Mouse (Mus musculus) embryonic facial prominence, embryonic 14.5 days (tissue): Measurements from ENCODE around the gene Olfr589. TPM values are rescaled to one million over a fixed set of nuclear protein-coding genes. Genes with fewer than 3 reads are reported as not detected.
"Not testable (repeated sequence)": the region's sequence is repeated elsewhere in the genome, so short reads cannot be mapped to it uniquely, and the experiment has no call there.

Source experiments
- ATAC-seq: fragments of 200-750 bp; cut with Nextera tagmentation; 2 replicates; pipeline ENCODE4 v1.8.0; 2017; ENCODE audit warnings: low read depth, moderate number of reproducible peaks, moderate TSS enrichment
- DNase-seq: peaks from one replicate; pipeline ENCODE4 v3.0.0-alpha.2; 2015; ENCODE audit warnings: low spot score
- H3K27ac ChIP-seq: fragments of 300-500 bp; sonication (generic); replicated peaks from 2 replicates; pipeline ENCODE4 v1.5.1; 2014; ENCODE audit warnings: low read depth, mild to moderate bottlenecking, low read length, moderate library complexity
- H3K27me3 ChIP-seq: fragments of 300-500 bp; sonication (generic); replicated peaks from 2 replicates; pipeline ENCODE4 v1.6.1; 2014; ENCODE audit warnings: low read length; ENCODE audit not compliant: control insufficient read depth, insufficient read depth
- H3K36me3 ChIP-seq: fragments of 300-500 bp; sonication (generic); 2 replicates; pipeline ENCODE4 v1.6.1; 2014; ENCODE audit warnings: low read length, mixed read lengths; ENCODE audit not compliant: control insufficient read depth, insufficient read depth
- H3K4me1 ChIP-seq: fragments of 300-500 bp; sonication (generic); 2 replicates; pipeline ENCODE4 v1.6.1; 2014; ENCODE audit warnings: antibody characterized with exemption, low read length; ENCODE audit not compliant: control insufficient read depth, insufficient read depth
- H3K4me2 ChIP-seq: fragments of 300-500 bp; sonication (generic); 2 replicates; pipeline ENCODE4 v1.6.1; 2014; ENCODE audit warnings: low read depth, mild to moderate bottlenecking, low read length, moderate library complexity, mixed read lengths
- H3K4me3 ChIP-seq: fragments of 300-500 bp; sonication (generic); 2 replicates; pipeline ENCODE4 v1.5.1; 2014; ENCODE audit warnings: low read depth, mild to moderate bottlenecking, low read length
- H3K9ac ChIP-seq: fragments of 300-500 bp; sonication (generic); 2 replicates; pipeline ENCODE4 v1.6.1; 2014; ENCODE audit warnings: low read depth, mild to moderate bottlenecking, low read length, moderate library complexity, mixed read lengths
- H3K9me3 ChIP-seq: fragments of 300-500 bp; sonication (generic); 2 replicates; pipeline ENCODE4 v1.6.1; 2016; ENCODE audit warnings: low read length; ENCODE audit not compliant: control insufficient read depth
- WGBS: fragments of 180-500 bp; shearing (Covaris S2); extraction: QIAGEN DNeasy Blood & Tissue Kit; methylation state at CpG from one replicate; pipeline ENCODE4 v1.1.7; 2014; 5-methylcytosine and 5-hydroxymethylcytosine counted together
- polyA plus RNA-seq: library from polyadenylated mRNA; unstranded; fragments of >200 nt; fragmentation: Nextera tagmentation; extraction: Ambion mirVana; gene quantifications from 2 replicates; pipeline ENCODE4 v1.2.1, GENCODE M21; 2014

Gene Olfr589
- not detected in 2 replicates for polyA plus RNA-seq

GRCm38 (mm10) chr7:103156256-103156655, at the start of gene Olfr589:
Gene Olfr589 (minus strand): TSS chr7:103156356.
- no peak within 1 kb of the TSS for H3K4me3 ChIP-seq
- no peaks in the 10 kb centered on the region for H3K27me3 ChIP-seq
- H3K9me3 ChIP-seq, result no peaks in the 10 kb centered on the region
- no peaks in the 10 kb centered on the region for H3K4me1 ChIP-seq
- no peak within 1 kb of the TSS for H3K4me2 ChIP-seq
- H3K9ac ChIP-seq, result no peak within 1 kb of the TSS
- DNase-seq, result no peak
- 53% methylated on average over 2 of the region's 2 CpGs for WGBS
- no peak for ATAC-seq
- no peaks in the 10 kb centered on the region for H3K36me3 ChIP-seq
- H3K27ac ChIP-seq, result no peak within 1 kb of the TSS

- not testable (repeated sequence) for H3K9me3 ChIP-seq, DNase-seq, H3K9ac ChIP-seq, H3K4me1 ChIP-seq, ATAC-seq, H3K36me3 ChIP-seq, H3K27me3 ChIP-seq, H3K4me3 ChIP-seq, H3K27ac ChIP-seq, H3K4me2 ChIP-seq
- 69% methylated on average over 1 of the region's 1 CpGs for WGBS
These were observed 28.3 kb upstream of the Olfr589 start, which contains the start of gene Olfr592 for GRCm38 (mm10) chr7:103184503-103184902. Gene Olfr592 (plus strand): TSS chr7:103184803.

- Histone ChIP-seq H3K27ac (no peak within 1 kb of the TSS), H3K9me3 (peaks cover 5% of the 10 kb centered on the region; the same call in 1 of the 2 replicates), H3K4me1 (no peaks in the 10 kb centered on the region), H3K4me2 (no peak within 1 kb of the TSS), H3K27me3 (no peaks in the 10 kb centered on the region), H3K36me3 (no peaks in the 10 kb centered on the region), H3K9ac (no peak within 1 kb of the TSS), H3K4me3 (no peak within 1 kb of the TSS)
- ATAC-seq, result no peak
- no peak for DNase-seq
- WGBS, result 68% methylated on average over 1 of the region's 1 CpGs
These were observed 22.1 kb upstream of the Olfr589 start, which contains the start of gene Olfr591 for GRCm38 (mm10) chr7:103178240-103178639. Gene Olfr591 (minus strand): TSS chr7:103178340.

- no peak for ATAC-seq
- Histone ChIP-seq H3K4me1 (no peaks in the 10 kb centered on the region), H3K27me3 (no peaks in the 10 kb centered on the region), H3K9me3 (no peaks in the 10 kb centered on the region), H3K4me3 (no peak overlapping the region), H3K36me3 (no peaks in the 10 kb centered on the region), H3K27ac (no peak overlapping the region), H3K9ac (no peak overlapping the region), H3K4me2 (no peak overlapping the region)
- 78% methylated on average over 5 of the region's 5 CpGs for WGBS
- no peak for DNase-seq
These were observed 13.5 kb upstream of the Olfr589 start for GRCm38 (mm10) chr7:103169697-103170096.

- DNase-seq (no peak), ATAC-seq (no peak)
- Histone ChIP-seq H3K4me2 (no peak within 1 kb of the TSS), H3K4me1 (no peaks in the 10 kb centered on the region), H3K36me3 (no peaks in the 10 kb centered on the region), H3K27ac (no peak within 1 kb of the TSS), H3K4me3 (no peak within 1 kb of the TSS), H3K9ac (no peak within 1 kb of the TSS), H3K27me3 (no peaks in the 10 kb centered on the region), H3K9me3 (no peaks in the 10 kb centered on the region)
- 79% methylated on average over 1 of the region's 1 CpGs for WGBS
These were observed 15.6 kb downstream of the Olfr589 start, which contains the start of gene Olfr588-ps1 for GRCm38 (mm10) chr7:103140579-103140978. Gene Olfr588-ps1 (plus strand): TSS chr7:103140879.

- H3K9ac ChIP-seq, result no peak within 1 kb of the TSS
- H3K4me3 ChIP-seq, result no peak within 1 kb of the TSS
- no peaks in the 10 kb centered on the region for H3K36me3 ChIP-seq
- H3K27ac ChIP-seq, result no peak within 1 kb of the TSS
- no peak for ATAC-seq
- H3K27me3 ChIP-seq, result no peaks in the 10 kb centered on the region
- H3K9me3 ChIP-seq, result no peaks in the 10 kb centered on the region
- H3K4me2 ChIP-seq, result no peak within 1 kb of the TSS
- H3K4me1 ChIP-seq, result no peaks in the 10 kb centered on the region
- 85% methylated on average over 3 of the region's 3 CpGs for WGBS
- DNase-seq, result no peak
These were observed 30.6 kb downstream of the Olfr589 start, which contains the start of gene Olfr586 for GRCm38 (mm10) chr7:103125538-103125937. Gene Olfr586 (minus strand): TSS chr7:103125638.

GRCm38 (mm10) chr7:103119406-103119805, 36.8 kb downstream of the Olfr589 start:
- no peaks in the 10 kb centered on the region for H3K36me3 ChIP-seq
- no peaks in the 10 kb centered on the region for H3K27me3 ChIP-seq
- no peak overlapping the region for H3K4me3 ChIP-seq
- no peak overlapping the region for H3K4me2 ChIP-seq
- no peak for ATAC-seq
- no peak overlapping the region for H3K27ac ChIP-seq
- no peaks in the 10 kb centered on the region for H3K9me3 ChIP-seq
- no peak overlapping the region for H3K9ac ChIP-seq
- no peak for DNase-seq
- WGBS, result 51% methylated on average over 3 of the region's 3 CpGs
- H3K4me1 ChIP-seq, result no peaks in the 10 kb centered on the region

Other genes with a start within 250 kb of the Olfr589 start
- 0.06 and 0.08 TPM in 2 replicates for gene Olfr571, start 238.8 kb downstream of the Olfr589 start, polyA plus RNA-seq
- gene Olfr572, start 231.9 kb downstream of the Olfr589 start, polyA plus RNA-seq, result not detected in 2 replicates
- not detected in 2 replicates for gene Olfr573-ps1, start 213.8 kb downstream of the Olfr589 start, polyA plus RNA-seq
- not detected in 2 replicates for gene Olfr574, start 207.9 kb downstream of the Olfr589 start, polyA plus RNA-seq
- gene Olfr575, start 197.6 kb downstream of the Olfr589 start, polyA plus RNA-seq, result not detected in 2 replicates
- not detected in 2 replicates for gene Olfr576, start 193.7 kb downstream of the Olfr589 start, polyA plus RNA-seq
- gene Olfr577, start 180.4 kb downstream of the Olfr589 start, polyA plus RNA-seq, result not detected in 2 replicates
- gene Olfr578, start 167.0 kb downstream of the Olfr589 start, polyA plus RNA-seq, result 0.08 and 0.31 TPM in 2 replicates
- not detected in 2 replicates for gene Olfr582, start 118.3 kb downstream of the Olfr589 start, polyA plus RNA-seq
- not detected in 2 replicates for gene Olfr583, start 105.1 kb downstream of the Olfr589 start, polyA plus RNA-seq
- 0.24 TPM in 1 of 2 replicates, not detected in the other for gene Olfr584, start 74.5 kb downstream of the Olfr589 start, polyA plus RNA-seq
- gene Olfr585, start 58.6 kb downstream of the Olfr589 start, polyA plus RNA-seq, result not detected in 2 replicates
- gene Olfr586, start 30.7 kb downstream of the Olfr589 start, polyA plus RNA-seq, result not detected in 2 replicates
- gene Olfr588-ps1, start 15.5 kb downstream of the Olfr589 start, polyA plus RNA-seq, result not detected in 2 replicates
- gene Olfr591, start 22.0 kb upstream of the Olfr589 start, polyA plus RNA-seq, result 0.33 TPM in 1 of 2 replicates, not detected in the other
- gene Olfr592, start 28.4 kb upstream of the Olfr589 start, polyA plus RNA-seq, result not detected in 2 replicates
- not detected in 2 replicates for gene Olfr593, start 55.5 kb upstream of the Olfr589 start, polyA plus RNA-seq
- gene Olfr594, start 60.6 kb upstream of the Olfr589 start, polyA plus RNA-seq, result not detected in 2 replicates
- not detected in 2 replicates for gene Usp17ld, start 96.1 kb upstream of the Olfr589 start, polyA plus RNA-seq
- not detected in 2 replicates for gene Olfr596, start 149.3 kb upstream of the Olfr589 start, polyA plus RNA-seq
- not detected in 2 replicates for gene Olfr597, start 160.0 kb upstream of the Olfr589 start, polyA plus RNA-seq
- not detected in 2 replicates for gene Olfr598, start 167.2 kb upstream of the Olfr589 start, polyA plus RNA-seq
- not detected in 2 replicates for gene Olfr599, start 179.6 kb upstream of the Olfr589 start, polyA plus RNA-seq
- gene Olfr600, start 193.3 kb upstream of the Olfr589 start, polyA plus RNA-seq, result not detected in 2 replicates
- not detected in 2 replicates for gene Olfr601, start 206.3 kb upstream of the Olfr589 start, polyA plus RNA-seq
- not detected in 2 replicates for gene Olfr603, start 229.8 kb upstream of the Olfr589 start, polyA plus RNA-seq